Mouse (Mus musculus): Measurements from ENCODE around the gene Bfsp2.
A peak's percentile ranks its signal among the peaks of the same experiment; 100 is the strongest.

The Bfsp2 gene

DNA sequence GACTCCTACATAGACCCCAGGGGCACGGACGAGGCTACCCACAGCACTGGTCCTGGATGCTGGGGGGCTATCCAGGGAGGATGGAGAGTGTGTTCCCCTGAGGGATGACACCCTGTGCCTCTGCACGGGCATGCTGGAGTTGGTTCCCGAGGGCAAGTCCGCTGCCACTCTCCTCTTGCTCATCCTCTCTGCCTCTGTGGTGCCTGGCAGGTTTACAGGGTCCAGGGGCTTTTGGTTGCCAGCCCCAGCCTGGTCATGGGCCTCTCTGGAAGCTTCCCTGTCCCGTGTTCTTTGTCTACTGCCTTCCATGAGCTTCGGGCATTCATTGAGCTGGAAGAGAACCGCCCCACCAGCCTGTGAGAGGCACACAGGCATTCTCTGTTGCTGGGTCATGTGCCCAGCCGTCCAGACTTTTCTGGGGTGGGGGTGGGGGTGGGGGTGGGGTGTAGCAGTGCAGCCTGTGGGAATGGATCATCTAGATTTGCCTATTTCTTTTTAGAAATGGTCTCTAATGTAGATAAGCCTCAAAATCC is at the start of gene Bfsp2:
Gene Bfsp2, minus strand, starts transcription at position 377 of the 533 bp plus-strand sequence.
- DNase-seq (ENCODE audit: low spot score in 2 of 2) = no peak

GRCm38 (mm10) chr9:103525041-103525537 is 44.9 kb upstream of the Bfsp2 start:
- DNase-seq (ENCODE audit: low spot score in 2 of 2) = no peak

- no peak for DNase-seq (ENCODE audit: low spot score in 2 of 2)
Measured at GRCm38 (mm10) chr9:103524600-103524999, 44.4 kb upstream of the Bfsp2 start.

GRCm38 (mm10) chr9:103523742-103524403 is 43.7 kb upstream of the Bfsp2 start:
- no peak for DNase-seq (ENCODE audit: low spot score in 2 of 2)

GRCm38 (mm10) chr9:103523008-103523407 is 42.8 kb upstream of the Bfsp2 start:
- DNase-seq (ENCODE audit: low spot score in 2 of 2) = no peak

DNA sequence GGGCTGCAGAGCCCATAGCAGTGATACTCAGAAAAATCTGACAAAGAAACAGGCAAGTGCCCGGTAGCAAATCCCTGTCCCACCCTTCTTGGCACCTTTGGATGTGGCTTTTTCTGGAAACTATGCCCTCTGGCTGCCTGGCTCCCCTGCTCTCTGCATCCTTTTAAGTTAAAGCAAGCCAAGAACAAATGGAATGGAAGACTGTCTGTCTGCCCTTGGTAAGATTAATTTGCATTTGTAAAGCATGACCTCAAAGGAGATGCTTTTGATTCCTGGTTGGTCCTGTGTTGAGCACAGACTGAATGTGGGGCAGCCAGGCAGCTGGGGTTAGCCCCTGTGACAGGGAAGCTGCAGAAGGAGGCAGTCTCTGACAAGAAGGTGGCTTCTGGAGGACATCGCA is 33.7 kb upstream of the Bfsp2 start:
- no peak for DNase-seq (ENCODE audit: low spot score in 2 of 2)

DNA sequence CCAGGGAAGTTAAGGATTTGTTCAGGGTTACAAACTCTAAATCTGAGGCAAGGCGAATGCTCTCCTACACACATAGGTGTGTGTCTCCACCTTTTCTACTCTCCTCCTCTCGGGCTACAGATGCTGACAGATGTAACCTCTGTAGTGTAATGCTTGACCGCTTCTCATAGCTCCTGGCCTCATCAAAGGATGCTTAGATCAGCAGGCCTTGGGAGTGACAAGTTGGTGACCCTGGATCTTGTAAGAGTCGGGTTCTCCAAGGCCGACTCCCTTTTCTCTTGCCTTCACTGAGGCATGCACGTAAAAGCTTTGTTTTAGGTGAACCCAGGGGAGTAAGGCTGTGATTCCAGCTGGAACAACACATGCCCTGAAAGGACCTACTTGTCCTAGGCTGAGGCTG is 32.0 kb upstream of the Bfsp2 start:
- no peak for DNase-seq (ENCODE audit: low spot score in 2 of 2)

DNA sequence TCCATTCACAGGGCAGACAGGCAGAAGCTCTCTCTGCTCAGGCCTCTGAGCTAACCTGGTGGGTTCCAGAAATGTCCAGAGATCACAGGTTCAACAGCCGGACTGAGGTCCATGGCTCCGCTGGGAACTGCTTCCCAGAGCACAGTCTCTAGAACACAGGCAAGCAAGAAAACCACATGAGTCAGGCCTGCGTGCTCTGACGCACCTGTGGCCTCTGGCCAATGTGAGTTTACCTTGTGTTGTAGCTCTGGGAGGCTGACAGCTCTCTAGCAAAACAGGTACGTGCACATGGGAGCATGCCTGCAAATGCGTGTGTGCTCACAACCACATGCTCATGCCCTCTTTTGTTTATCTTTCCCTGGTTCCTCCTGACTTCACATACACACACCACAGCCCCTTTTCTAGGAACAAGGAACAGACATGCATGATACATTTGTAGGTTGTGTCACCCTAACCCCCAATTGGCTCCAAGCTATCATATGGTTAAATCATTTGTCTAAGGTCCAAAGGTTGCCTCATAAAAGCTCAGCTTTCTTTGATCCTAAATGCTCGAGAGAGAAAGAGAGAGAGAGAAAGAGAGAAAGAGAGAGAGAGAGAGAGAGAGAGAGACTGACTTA is 26.9 kb upstream of the Bfsp2 start:
- DNase-seq (ENCODE audit: low spot score in 2 of 2) = no peak

- no peak for DNase-seq (ENCODE audit: low spot score in 2 of 2)
Measured at GRCm38 (mm10) chr9:103505067-103505466, 24.8 kb upstream of the Bfsp2 start.

- no peak for DNase-seq (ENCODE audit: low spot score in 2 of 2)
Measured at GRCm38 (mm10) chr9:103504646-103505045, 24.4 kb upstream of the Bfsp2 start.

- DNase-seq (ENCODE audit: low spot score in 2 of 2) = no peak
Measured at GRCm38 (mm10) chr9:103503586-103504298, 23.5 kb upstream of the Bfsp2 start.

- DNase-seq (ENCODE audit: low spot score in 2 of 2) = no peak
Measured at GRCm38 (mm10) chr9:103502655-103503054, 22.4 kb upstream of the Bfsp2 start.

- peak; percentile 81 to 83 for DNase-seq (ENCODE audit: low spot score in 2 of 2)
Measured at GRCm38 (mm10) chr9:103501861-103502364, 21.7 kb upstream of the Bfsp2 start.

DNA sequence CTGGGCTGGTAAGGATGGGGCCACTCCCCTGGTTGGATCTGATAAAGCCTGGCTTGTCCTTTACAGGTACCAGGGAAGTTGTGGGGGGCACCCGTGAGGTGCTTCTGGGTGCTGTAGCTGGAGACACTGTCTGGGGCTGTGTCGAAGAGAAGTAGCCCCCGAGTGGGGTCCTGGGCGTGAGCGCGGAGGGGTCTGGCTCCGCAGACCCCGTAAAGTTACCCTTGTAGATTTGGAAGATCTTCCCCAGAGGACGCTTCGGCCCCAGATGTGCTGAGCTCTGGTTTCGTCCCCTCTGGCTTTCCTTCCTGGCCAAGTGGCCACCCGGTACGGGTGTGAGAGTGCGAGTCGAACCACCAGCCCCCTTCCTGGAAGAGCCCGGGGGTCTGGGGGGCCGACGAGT is 19.1 kb upstream of the Bfsp2 start:
- no peak for DNase-seq (ENCODE audit: low spot score in 2 of 2)

DNA sequence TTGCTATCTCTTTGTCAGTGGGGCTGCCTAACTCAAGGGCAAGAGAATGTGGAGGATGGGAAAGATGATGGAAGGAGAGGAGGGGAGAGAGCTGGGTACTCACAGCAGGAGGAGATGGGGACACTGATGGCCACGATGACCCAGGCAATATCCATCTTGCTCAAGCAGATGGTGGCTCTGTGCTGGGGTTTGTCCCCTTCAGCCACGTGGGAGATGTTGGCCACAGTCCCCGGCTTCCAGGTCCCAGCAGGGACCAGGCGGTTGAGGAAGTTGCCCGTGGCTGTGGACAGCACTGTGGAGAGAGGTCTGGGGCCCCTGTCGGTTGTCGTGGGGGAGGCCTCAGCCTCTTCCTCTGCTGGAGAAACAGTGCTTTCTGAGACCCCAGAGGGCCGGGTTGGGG is 18.5 kb upstream of the Bfsp2 start:
- DNase-seq (ENCODE audit: low spot score in 2 of 2) = no peak

GRCm38 (mm10) chr9:103495391-103495790 is 15.2 kb upstream of the Bfsp2 start:
- DNase-seq (ENCODE audit: low spot score in 2 of 2) = no peak

- peak; percentile 80 to 86 for DNase-seq (ENCODE audit: low spot score in 2 of 2)
Measured at GRCm38 (mm10) chr9:103494346-103495020, 14.3 kb upstream of the Bfsp2 start.

DNA sequence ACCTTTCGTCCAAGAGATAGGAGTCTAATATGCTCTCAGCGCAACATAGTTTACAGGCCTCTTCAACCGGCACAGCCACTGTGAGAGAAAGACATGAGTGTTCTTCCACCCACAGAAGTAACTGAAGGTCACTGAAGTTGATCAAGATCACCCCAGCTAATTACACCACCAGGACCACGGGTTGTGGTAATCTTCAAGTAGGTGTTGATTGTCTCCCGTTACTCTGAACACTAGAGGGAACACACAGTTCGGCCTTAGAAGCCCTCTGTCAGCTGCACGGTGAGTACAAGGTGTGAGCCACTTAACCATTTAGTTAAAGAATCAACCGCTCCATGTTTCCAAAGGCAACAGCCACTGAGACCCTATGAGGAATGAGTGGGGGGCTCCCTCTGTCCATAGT is 11.8 kb upstream of the Bfsp2 start:
- no peak for DNase-seq (ENCODE audit: low spot score in 2 of 2)

- peak; percentile 81 to 88 for DNase-seq (ENCODE audit: low spot score in 2 of 2)
Measured at GRCm38 (mm10) chr9:103490439-103490838, 10.2 kb upstream of the Bfsp2 start.

- DNase-seq (ENCODE audit: low spot score in 2 of 2) = no peak
Measured at GRCm38 (mm10) chr9:103489883-103490282, 9.7 kb upstream of the Bfsp2 start.

DNA sequence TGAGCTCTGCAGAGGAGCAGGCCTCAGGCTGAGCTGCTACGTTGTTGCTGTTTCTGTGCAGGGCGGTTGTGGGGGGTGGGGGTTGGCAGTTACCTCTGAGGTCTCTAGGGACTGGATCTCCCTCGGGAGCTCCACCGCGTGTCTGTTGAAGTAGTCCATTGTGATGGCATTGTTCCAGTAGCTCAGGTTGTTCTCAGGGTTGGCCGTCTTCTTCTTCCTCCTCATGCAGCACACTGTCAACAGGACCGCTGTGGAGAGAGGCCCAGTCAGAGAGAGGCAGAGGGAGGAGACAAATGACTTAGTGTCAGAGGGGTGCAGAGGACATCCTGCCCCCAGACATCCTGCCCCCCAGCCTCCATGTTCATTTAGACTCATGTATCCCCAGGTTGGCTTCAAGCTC is 8.9 kb upstream of the Bfsp2 start:
- no peak for DNase-seq (ENCODE audit: low spot score in 2 of 2)

DNA sequence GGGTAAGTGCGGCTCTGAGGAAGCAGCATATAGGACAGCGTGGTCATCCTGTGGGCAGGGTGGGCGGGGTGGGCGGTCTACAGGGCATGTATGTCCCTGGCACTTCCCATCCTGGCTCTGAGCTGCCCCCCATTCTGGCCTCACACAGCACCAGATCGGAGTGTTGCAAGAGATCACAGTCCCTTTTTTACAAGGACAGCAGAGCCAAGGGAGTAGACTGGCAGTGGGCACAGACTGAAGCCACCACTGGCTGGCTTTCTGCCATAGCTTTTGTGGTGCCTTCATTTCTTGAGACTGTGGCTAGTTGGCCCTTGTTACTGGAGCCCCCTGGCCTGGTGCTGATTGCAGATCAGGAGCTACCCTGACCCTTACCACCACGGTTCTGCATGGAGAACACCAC is 6.0 kb upstream of the Bfsp2 start:
- no peak for DNase-seq (ENCODE audit: low spot score in 2 of 2)

Data from right cerebral cortex, adult 2 months (tissue).